Mouse (Mus musculus): ENCODE measurements around the gene Cyp2j8.
"Not testable (repeated sequence)": the region's sequence is repeated elsewhere in the genome, so short reads cannot be mapped to it uniquely, and the experiment has no call there.

The Cyp2j8 gene

DNA sequence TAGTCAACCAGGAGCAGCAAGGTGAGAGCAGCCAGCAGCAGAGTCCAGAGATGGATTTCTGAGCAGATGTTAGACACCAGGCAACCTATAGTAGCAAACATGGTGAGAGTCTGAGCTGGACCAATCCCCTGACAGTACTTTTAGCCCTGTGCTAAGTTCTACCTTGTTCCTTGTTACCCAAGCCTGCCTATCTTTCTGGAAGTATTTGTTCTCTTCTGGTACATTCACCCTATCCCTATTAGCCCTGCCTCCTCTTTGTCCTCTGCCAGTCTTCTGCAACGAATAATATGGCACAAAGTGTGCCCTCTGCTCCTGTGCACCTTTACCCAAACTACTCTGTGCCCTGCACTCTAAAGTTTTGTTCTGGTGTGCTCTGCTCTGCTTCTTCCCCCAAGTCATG lies at the start of gene Cyp2j8:
Gene Cyp2j8, minus strand, starts transcription at position 101 of the 400 bp plus-strand sequence.
- no peak for DNase-seq

DNA sequence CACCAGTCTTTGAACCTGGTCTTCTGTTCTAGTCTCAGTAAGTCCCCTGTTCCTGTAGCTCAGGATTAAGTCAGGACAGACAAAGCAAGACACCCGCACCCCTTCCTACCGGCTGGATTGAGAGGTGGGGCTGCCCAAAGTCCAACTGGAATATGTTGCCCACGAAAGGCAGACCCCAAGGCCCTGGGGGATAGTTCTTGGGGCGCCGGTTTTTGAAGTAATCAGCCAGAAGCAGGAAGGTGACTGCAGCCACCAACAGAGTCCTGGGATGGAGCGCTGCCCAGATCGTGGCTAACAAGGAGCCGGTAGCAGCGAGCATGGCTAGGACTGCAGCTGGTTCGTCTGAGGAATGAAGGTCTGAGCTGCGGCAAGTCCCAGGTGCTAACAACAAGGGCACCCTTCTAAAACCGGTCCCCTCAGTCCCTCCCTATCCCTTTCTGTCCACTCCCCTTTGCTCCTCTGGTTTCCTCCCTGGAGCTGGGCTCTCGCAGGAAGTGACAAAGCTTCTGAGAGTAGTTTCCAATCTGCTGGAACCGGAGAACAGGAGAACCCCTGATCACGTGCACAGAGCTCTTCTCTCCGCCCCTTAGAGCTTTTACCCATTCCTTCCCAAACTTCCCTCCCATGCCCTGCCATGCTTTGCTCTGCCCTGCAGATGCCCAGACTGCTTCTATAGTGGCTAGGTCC lies 46.1 kb upstream of the Cyp2j8 start, which contains the start of gene Cyp2j6:
Gene Cyp2j6, minus strand, starts transcription at position 529 of the 687 bp plus-strand sequence.
- peak; percentile 3 for DNase-seq

DNA sequence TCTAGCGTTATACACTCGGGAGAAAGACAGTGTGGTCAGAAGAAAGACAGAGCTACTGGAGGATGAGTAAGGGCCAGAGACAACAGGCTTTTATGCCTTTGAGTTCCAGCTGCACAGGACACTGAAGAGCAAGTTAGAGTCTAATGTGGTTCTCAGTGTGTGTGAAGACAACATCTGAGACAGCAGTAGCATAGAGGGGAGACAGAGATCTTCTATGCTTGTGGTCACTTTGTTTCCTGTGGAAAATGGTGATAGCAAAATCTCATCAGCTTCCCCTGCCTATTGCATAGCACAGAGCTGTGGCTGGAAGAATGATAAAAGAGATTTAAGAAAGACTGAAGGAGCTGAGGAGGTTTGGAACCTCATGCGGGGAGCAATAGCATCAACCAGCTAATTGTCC lies 44.4 kb upstream of the Cyp2j8 start:
- DNase-seq: no peak

DNA sequence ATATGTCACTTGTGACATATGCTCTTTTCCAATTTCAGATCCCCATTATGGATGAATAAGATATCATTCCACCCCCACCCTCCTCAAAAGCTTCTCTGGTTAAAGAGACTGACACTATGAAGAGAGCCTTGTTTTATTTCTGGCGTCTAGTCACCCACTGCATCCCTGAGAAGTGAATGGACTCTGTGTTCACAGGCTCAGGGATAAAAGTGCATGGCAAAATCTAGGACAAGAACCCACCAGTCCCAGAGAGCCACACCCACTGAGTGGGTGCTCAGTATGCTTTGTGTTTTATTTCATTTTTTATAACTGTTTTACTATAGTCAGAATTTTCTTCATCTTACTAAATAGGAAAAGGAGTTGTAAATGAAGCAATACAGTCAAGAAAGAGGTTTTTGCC lies 38.8 kb upstream of the Cyp2j8 start:
- DNase-seq: no peak

DNA sequence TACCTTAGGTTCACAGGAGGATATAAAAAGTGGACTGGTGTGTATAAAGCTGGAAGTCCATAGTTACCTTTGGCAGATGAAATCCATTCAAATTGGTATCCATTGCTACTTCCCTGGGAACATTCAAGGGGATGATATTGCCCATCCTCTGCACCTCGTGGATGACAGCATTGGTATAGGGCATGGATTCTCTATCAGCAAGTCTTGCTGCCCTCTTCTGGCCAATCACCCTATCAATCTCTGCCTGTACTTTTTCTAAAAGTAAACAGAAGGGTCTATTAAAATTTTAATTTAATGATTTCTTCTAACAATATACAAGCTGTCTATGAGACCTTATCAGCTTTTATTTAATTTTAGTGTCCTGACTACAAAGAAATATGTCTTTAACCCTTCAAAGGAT lies 18.6 kb upstream of the Cyp2j8 start:
- no peak for DNase-seq

DNA sequence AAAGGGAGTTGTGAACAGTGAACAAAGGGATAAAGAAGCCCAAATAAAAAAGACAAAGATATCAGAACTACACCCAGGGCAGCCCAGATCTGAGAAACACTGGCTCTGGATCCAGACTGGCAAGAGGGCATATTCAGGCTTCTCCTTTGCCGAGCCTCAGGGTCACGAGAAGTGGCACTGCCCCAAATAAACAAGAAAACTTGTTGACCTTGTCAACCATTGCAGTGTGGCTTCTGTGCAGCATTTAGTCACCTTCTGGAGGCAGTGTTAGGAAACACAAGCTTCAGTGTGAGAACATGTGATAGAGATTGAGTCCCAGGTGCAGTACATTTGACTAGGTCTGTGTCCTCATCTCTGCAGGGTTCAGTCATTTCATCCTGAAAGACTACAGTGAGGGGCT lies 15.1 kb upstream of the Cyp2j8 start:
- DNase-seq: no peak

DNA sequence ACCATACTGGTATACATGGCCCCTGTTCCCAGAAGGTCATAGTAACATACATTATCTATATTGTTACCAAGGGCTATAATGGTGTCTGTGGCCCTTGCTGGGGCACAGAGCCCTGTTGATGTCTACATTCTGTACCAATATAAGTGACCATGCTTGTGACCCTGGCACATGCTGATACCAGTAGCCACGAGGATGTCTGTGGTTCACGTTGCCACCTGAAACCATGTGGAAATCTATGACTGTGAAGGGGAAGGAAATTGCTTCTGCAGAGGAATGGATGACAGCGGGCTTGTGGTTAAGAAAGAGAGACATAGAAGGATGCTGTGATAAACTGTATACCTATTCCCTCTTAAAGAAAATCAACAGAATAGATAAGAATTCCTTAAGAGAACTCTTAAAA lies 2.9 kb upstream of the Cyp2j8 start:
- DNase-seq: no peak

DNA sequence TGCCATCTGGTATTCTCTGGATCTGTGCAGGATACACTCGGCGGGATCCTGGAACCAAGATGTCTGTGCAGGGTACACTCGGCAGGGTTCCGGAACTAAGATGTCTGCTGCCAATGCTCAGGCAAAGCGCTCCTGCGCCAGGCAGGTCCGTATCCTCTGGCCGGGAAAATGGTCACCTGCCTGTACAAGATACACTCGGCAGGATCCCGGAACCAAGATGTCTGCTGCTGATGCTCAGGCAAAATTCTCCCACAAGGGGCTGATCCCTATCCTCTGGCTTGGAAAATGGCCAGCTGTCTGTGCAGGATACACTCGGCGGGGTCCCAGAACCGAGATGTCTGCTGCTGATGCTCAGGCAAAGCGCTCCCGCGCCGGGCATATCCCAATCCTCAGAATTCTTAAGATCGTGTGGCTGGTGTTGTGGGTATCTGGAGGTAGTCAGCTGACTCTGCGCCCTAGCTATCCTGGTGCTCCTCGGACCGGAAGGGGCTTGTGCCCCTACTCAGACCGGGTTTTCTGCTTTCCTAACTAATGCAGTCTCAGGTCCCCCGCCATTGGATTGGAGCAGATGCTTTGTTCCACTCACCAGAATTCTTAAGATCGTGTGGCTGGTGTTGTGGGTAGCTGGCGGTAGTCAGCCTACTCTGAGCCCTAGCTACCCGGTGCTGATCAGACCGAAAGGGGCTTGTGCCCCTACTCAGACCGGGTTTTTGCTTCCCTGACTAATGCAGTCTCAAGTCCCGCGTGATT lies 43.7 kb downstream of the Cyp2j8 start:
- not testable (repeated sequence) for DNase-seq

Data from cerebellum, adult 11-12 months (tissue).